Mouse (Mus musculus) liver, adult 2 months (tissue): ENCODE measurements at regions not wholly inside any gene's neighbourhood (a gene's known extent, or its start where the extent isn't known, plus 50 kb on each side); places are given as distances from the start of the nearest gene placed in this dataset.

Experiments used
- CTCF ChIP-seq: fragments of 200-500 bp; IDR thresholded peaks from 2 replicates; pipeline ENCODE4 v1.5.1; 2011; ENCODE audit warnings: low read depth, low read length, control low read depth
- POLR2A ChIP-seq: fragments of 200-500 bp; IDR thresholded peaks from 2 replicates; pipeline ENCODE4 v1.6.1; 2011; ENCODE audit warnings: low read length, control low read depth; ENCODE audit not compliant: insufficient read depth; ENCODE audit errors: extremely low read depth

- TF ChIP-seq POLR2A, result no peak
- TF ChIP-seq CTCF, result no peak
These were observed 523.8 kb downstream of the Gja1 start for GRCm38 (mm10) chr10:56900914-56901313.
